Mouse (Mus musculus) NIH3T3 (cell line): Measurements from ENCODE around the gene Npvf.

Experiments
- DNase-seq: peaks from one replicate; pipeline ENCODE4 v3.0.0-alpha.2; 2012; ENCODE audit warnings: low read depth

Gene Npvf

DNA sequence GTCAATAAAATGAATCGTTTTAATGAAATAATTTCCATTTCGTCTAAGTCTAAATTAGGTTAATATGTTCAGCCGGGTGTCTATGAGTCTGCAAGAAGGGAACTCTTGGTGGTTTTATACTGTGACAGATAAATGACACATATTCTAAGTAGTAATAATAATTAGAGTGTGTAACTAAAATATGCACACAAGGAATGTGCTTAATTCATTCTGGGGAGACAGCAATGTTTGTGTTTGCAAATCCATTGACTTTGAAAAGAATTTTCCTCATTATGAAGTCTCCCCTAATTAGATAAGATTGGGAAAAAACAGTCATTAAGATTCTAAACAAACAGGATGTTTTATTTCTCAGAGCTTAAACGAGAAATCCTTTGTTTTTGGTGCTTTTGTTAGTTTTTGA is at the start of gene Npvf:
Gene Npvf (minus strand): TSS at position 84 of the 400 bp plus-strand sequence.
- DNase-seq: no peak

GRCm38 (mm10) chr6:50689121-50689815 is 35.0 kb upstream of the Npvf start:
- DNase-seq: no peak

DNA sequence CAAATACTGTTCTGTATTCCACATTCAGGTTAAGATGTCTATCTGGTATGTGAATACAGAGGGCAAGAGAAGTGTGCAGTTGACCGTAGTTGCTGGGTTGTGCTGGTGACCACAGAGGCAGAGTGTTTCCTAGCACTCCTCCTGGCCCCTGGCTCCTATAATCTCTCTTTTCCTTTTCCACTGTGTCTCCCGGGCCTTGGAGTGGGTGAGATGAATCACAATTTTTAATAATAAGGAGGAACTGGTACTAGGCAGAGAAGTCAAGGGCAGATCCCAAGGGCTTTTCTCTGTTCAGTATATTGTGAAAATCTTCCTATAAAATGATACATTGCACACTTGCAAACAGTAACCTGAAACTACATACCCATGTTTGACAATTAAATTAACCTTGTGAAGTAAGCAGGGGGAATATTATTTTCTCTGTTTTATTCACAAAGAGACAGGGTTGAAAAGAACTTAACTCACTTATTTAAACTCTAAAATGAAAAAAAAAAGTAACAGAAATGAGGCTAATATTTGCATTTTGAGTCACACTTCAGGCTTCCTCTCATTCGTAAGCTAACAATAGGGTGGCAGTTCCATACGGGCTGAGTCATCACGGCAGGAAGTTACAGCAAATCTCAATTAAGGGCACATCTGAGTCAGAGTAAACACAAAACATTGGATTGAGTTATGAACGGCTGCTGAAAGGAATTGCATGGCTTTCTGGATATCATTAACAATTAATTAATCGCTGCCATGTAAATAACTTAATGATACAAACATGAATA is 30.6 kb upstream of the Npvf start:
- peak; percentile 82 for DNase-seq

- no peak for DNase-seq
These were observed 27.3 kb upstream of the Npvf start for GRCm38 (mm10) chr6:50681491-50681890.

DNA sequence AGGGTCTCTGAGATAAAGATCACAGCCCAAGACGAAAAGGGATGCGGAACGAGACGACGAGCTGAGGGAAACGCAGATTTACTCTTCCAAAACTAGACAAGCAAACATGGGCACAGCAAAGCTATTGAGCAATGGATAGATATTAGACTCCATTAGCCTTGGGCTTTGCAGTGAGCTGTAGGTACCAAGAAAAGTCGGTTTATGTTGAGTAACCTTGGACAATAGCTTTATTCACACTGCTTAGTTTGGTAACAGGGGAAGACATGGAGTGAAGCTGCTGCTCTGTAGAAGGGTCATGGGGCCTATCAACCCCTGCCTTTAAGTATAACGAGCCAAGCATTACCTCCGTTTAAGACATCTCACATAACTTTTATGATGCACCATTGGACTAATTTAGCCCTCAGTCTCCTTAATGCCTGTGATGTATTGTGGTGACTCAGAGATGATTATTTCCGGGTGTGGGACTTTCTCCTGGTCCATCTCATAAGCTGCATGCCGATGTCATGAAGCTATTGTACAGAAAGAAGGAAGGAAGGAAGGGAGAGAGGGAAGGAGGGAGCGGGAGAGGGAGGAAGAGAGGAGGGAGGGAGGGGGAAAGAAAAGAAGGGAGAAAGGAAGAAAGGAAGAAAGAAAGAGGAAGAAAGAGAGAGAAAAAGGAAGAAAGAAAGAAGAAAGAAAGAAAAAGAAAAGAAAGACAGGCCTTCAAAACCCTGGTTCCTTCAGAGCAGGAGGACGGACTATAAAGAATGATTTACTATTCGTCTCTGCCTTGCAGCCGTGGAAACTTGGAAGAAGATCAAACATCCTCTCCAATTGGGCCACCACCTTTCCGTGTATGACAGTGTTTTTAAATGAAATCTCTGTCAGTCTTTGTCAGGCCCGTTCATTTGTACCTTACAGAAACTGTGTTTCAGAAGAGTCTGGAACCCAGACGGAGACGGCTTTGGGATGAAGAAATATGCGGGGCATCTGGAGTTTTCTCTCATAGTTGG is 26.3 kb upstream of the Npvf start:
- peak; percentile 69 for DNase-seq

GRCm38 (mm10) chr6:50679486-50679828 is 25.2 kb upstream of the Npvf start:
- DNase-seq: no peak

GRCm38 (mm10) chr6:50678826-50679485 is 24.7 kb upstream of the Npvf start:
- DNase-seq: peak; percentile 94

DNA sequence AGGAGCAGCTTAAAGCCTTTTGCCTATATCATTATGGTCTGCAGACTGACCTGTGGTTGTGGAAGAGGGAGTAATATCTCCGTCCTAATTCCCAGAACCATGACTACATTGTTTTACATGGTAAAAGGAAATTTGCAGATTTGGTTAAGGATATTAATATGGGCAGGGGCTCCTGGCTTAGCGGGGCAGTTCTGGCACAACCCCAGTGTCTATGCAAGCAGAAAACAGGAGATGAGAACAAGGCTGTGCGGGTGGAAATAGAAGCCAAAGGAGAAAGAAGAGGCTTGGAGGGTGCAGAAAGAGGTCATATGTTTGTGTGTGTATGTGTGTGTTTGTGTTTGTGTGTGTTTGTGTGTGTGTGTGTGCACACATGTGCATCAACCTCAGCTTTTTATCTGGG is 17.0 kb upstream of the Npvf start:
- no peak for DNase-seq

GRCm38 (mm10) chr6:50666937-50667336 is 12.7 kb upstream of the Npvf start:
- DNase-seq: no peak

GRCm38 (mm10) chr6:50665020-50665419 is 10.8 kb upstream of the Npvf start:
- DNase-seq: no peak

DNA sequence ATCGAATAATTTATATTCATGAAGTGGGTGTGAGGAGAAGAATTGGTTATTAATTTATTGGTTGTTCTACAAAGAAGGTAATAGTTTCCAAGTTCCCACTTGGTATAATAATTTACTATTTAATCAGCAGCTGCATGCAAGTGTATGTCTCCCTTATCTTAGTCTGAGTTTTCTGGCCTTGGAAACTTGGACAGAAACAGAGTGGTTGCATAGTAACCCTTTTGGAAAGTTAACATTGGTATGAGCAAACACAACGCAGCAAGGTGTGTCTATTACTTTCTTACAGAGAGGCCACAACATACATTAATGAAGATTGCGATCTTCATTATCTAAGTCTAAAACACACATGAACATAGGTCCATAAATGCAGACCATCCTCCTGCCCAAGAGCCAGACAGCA is 10.0 kb upstream of the Npvf start:
- DNase-seq: no peak

DNA sequence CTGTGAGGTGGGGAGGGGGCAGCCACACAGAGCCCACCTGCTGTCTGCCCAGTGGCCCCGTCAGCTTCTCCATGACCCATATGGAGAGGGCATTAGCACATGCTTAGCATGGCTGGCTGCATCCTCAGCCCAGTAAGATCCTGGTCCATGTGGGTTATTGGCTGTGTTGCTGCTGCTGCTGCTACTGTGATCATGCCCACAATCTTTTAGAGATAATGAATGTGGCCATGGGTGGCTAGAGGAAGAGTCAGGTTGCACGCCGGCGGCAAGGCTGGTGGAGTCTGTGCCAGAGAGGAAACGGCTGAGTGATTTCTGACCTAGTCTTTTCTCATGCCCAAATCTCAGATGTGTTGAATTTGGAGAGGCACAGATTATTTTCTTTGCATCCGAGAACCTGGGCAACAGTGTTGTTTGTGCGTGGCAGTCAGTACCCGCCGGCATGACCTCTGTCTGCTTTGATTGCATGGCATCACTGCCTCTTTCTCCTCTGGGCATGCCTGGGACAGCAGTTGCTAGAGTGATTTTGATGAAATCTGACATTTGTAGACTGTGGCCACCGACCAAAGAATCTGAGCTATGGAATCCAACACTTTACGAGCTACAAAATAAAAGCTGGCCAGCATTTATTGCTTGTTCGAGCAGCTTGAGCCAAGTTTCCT is 8.8 kb upstream of the Npvf start:
- peak; percentile 42 for DNase-seq

DNA sequence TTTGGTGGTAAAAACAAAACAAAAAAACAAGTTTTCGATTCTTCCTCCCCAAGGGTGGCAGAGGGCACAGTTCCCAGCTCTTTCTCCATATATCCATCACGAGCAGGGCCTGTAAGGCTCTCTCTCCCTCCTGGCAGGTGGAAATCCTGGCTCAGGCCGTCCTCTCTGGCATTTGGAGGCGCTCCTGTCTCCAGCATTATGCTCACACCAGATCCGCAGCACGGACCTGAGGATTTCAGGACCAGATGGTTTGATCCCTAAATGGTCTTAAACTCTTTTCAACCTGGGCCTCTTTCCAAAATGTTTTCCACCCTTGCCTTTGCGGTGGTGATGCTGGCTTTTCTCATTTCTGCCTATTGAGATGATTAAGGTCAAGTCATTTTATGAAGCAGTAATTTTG is 7.5 kb upstream of the Npvf start:
- no peak for DNase-seq

DNA sequence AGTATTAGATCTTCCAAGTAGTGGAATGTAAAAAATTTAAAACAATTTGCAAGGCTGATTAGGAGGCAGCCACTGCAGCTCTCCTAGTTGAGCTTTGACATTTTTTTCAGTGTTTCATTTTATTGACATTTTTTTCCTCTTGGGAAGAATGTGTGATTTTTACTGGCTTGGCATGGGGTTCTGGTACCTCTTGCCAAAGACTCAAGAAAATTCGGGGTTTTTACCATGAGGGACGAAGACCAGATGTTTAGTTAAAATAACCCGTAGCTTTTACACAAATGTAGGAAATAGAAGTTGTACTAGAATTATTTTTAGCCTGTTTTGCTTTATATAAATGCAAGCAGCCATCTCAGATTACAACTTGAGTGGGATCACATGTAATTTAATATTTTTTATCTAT is 4.2 kb upstream of the Npvf start:
- DNase-seq: peak; percentile 39

DNA sequence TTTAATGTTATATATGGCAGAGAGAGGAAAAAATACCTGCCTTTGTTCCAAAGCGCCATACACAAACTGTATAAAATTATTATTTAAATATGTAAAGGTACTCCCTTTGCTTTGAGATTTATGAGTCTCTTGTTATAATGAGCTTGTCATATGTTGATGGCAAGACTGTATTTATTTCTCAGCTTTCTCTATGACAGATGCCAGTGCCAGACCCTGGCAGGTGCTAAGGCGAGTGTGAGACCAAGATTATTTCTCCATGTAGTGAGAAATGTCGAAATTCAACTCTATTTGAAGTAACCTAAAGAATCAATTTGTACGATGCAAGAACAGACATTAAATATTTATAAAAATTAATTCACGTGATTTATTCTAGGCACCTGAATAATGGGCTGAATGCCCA is 3.8 kb upstream of the Npvf start:
- no peak for DNase-seq

DNA sequence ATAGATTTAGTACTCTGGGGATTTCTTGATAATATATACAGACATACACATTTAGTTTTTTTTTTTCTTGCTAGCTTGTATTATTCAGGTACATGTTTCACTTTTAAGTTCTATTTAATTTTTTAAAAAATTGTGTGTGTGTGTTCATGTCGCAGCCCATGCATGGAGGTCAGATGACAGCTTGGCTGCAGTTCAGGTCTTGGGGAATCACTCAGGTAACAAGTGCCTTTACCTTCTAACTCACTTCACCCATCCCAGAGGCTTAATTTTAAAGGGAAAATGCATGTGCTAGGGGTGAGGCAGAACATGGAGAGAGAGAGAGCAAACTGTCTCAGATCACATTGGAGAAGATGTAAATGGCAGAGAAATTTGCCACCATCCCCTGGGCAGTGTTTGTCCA is 2.2 kb upstream of the Npvf start:
- no peak for DNase-seq

DNA sequence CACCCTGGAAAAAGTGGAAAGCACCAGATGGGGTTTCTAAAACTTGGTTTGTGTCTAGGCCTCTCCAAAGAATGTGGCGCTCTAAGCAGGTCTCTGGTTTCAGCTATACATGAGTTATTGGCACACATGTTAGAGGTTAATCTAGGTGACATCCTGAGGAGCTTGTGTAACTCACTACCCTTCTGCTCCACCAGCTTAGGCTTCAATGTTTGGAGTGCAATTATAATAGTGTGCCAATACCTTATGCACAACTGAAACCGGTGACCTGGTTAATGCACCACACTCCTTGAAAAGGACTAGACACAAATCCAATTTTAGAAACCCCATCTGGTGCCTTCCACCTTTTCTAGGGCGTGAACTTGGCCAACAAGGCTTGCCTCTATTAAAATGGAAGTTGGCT is 1.7 kb upstream of the Npvf start:
- no peak for DNase-seq

- DNase-seq: no peak
These were observed 6.6 kb downstream of the Npvf start for GRCm38 (mm10) chr6:50647656-50648055.

- DNase-seq: no peak
These were observed 7.6 kb downstream of the Npvf start for GRCm38 (mm10) chr6:50646659-50647058.

DNA sequence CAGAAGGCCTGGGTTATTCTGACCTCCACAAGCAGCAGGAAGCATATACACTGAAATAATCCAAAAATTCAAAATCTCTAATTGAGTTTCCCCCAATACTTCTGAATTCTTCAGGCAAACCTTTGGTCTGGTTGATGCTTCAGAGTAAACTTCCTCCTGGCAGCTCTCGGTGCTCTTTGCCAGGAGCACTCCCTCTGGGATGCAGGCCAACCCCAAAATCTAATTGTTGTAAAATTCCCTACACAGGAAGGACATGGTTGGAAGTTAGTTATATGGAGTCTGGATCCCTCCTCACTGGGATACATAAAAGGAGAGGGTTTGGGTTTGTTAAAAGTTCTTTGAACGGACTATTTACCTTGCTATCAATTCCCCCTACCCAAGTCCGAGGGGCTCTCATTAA is 9.5 kb downstream of the Npvf start:
- peak; percentile 21 for DNase-seq

GRCm38 (mm10) chr6:50641898-50642297 is 12.3 kb downstream of the Npvf start:
- no peak for DNase-seq

GRCm38 (mm10) chr6:50640377-50640776 is 13.9 kb downstream of the Npvf start:
- no peak for DNase-seq
